Mouse (Mus musculus) small intestine, adult 2 months (tissue): Measurements from ENCODE around the gene Vstm2l. TPM values are rescaled to one million over a fixed set of nuclear protein-coding genes. Genes with fewer than 3 reads are reported as not detected.

ENCODE experiments used
- H3K27ac ChIP-seq: fragments of 200-500 bp; 2 replicates; pipeline ENCODE4 v1.5.1; 2012; ENCODE audit warnings: low read depth, low read length, control low read depth, inconsistent platforms; ENCODE audit not compliant: insufficient read depth
- H3K27me3 ChIP-seq: fragments of 200-500 bp; 2 replicates; pipeline ENCODE4 v1.6.1; 2012; ENCODE audit warnings: mild to moderate bottlenecking, moderate library complexity, low read length, inconsistent platforms; ENCODE audit not compliant: control insufficient read depth, insufficient read depth
- H3K36me3 ChIP-seq: fragments of 200-500 bp; 2 replicates; pipeline ENCODE4 v1.6.1; 2012; ENCODE audit warnings: mild to moderate bottlenecking, low read length, control low read depth, inconsistent platforms; ENCODE audit not compliant: control insufficient read depth, insufficient read depth
- H3K4me1 ChIP-seq: fragments of 200-500 bp; 2 replicates; pipeline ENCODE4 v1.6.1; 2012; ENCODE audit warnings: low read length, inconsistent platforms, mixed read lengths; ENCODE audit not compliant: control insufficient read depth, insufficient read depth, insufficient read length
- H3K4me3 ChIP-seq: fragments of 200-500 bp; 2 replicates; pipeline ENCODE4 v1.5.1; 2012; ENCODE audit warnings: low read depth, mild to moderate bottlenecking, control low read depth, inconsistent platforms, low read length, moderate library complexity
- CTCF ChIP-seq: fragments of 200-500 bp; IDR thresholded peaks from 2 replicates; pipeline ENCODE4 v1.5.1; 2012; ENCODE audit warnings: low read depth, mild to moderate bottlenecking, control low read depth, inconsistent platforms, low read length, moderate library complexity, mixed read lengths; ENCODE audit not compliant: insufficient replicate concordance, insufficient read length; ENCODE audit errors: extremely low read depth
- POLR2A ChIP-seq: fragments of 200-500 bp; IDR thresholded peaks from 2 replicates; pipeline ENCODE4 v1.6.1; 2012; ENCODE audit warnings: low read depth, mild to moderate bottlenecking, control low read depth, inconsistent platforms, low read length, moderate library complexity
- WGBS: fragments of 180-500 bp; shearing (Covaris S2); methylation state at CpG from one replicate; pipeline ENCODE4 v1.1.7; 2018; 5-methylcytosine and 5-hydroxymethylcytosine counted together
- polyA plus RNA-seq: library from polyadenylated mRNA; depleted of rRNA; stranded (reverse); fragments of >200 nt; gene quantifications from 2 replicates; pipeline ENCODE4 v1.2.3, GENCODE M21; 2012; rRNA removed

The Vstm2l gene
- polyA plus RNA-seq, 1 experiment, result 4.6 TPM

DNA sequence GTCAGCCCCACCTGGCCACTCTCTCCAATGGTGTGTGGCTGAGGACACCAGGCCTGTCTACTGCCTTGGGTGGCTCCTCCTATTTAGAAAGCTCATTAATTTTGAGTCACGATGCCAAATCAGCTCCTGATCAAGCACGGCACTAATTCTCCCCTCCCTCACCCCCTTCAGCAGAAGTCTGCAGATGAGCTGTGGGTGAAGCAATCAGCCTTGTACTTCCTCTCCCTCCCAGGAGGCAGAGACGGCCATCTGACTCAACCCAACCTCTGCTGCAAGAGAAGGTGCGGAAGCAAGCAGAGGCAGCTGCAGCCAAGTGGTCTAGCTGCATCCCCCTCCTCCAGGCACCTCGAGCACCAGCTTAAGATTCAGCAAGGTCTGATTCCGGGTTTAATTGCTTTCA, 76.6 kb downstream of the Vstm2l start:
- 62% methylated on average over 6 of the region's 6 CpGs for WGBS

GRCm38 (mm10) chr2:157992501-157992900, 78.0 kb downstream of the Vstm2l start:
- 95% methylated on average over 4 of the region's 4 CpGs for WGBS
- Histone ChIP-seq H3K36me3 (peaks cover 48% of the 10 kb centered on the region), H3K27ac (no peak overlapping the region), H3K4me3 (no peak overlapping the region), H3K27me3 (no peaks in the 10 kb centered on the region), H3K4me1 (peaks cover 3% of the 10 kb centered on the region; the same call in 1 of the 2 replicates)
- TF ChIP-seq POLR2A (no peak), CTCF (no peak)

More for the DNA sequence above, 76.6 kb downstream of the Vstm2l start:
- Histone ChIP-seq H3K4me1 (peaks cover 3% of the 10 kb centered on the region; the same call in 1 of the 2 replicates), H3K27me3 (no peaks in the 10 kb centered on the region), H3K4me3 (no peak overlapping the region), H3K36me3 (peaks cover 48% of the 10 kb centered on the region), H3K27ac (no peak overlapping the region)
- TF ChIP-seq POLR2A (no peak), CTCF (no peak)

Other genes with a start within 250 kb of the Vstm2l start
- gene Ctnnbl1, start 177.3 kb upstream of the Vstm2l start, polyA plus RNA-seq, result 6.5 and 17.2 TPM in 2 replicates
- gene Tti1, start 113.8 kb downstream of the Vstm2l start, polyA plus RNA-seq, result 3.0 and 6.1 TPM in 2 replicates
- gene Rprd1b, start 113.8 kb downstream of the Vstm2l start, polyA plus RNA-seq, result 7.6 and 13.2 TPM in 2 replicates
- gene Tgm2, start 231.8 kb downstream of the Vstm2l start, polyA plus RNA-seq, result 89.6 and 93.0 TPM in 2 replicates